Mouse (Mus musculus): ENCODE measurements around the gene Plekho1. TPM values are rescaled to one million over a fixed set of nuclear protein-coding genes. Genes with fewer than 3 reads are reported as not detected.
"Not testable (repeated sequence)": the region's sequence is repeated elsewhere in the genome, so short reads cannot be mapped to it uniquely, and the experiment has no call there.

Plekho1 gene
- total RNA-seq, 2 experiments from 2014 or later = 37.0 to 41.3 TPM

GRCm38 (mm10) chr3:95986001-95986622, 9.7 kb downstream of the Plekho1 start:
- no peak for DNase-seq (ENCODE audit: extremely low spot score in 1 of 2, low spot score in 1 of 2)

DNA sequence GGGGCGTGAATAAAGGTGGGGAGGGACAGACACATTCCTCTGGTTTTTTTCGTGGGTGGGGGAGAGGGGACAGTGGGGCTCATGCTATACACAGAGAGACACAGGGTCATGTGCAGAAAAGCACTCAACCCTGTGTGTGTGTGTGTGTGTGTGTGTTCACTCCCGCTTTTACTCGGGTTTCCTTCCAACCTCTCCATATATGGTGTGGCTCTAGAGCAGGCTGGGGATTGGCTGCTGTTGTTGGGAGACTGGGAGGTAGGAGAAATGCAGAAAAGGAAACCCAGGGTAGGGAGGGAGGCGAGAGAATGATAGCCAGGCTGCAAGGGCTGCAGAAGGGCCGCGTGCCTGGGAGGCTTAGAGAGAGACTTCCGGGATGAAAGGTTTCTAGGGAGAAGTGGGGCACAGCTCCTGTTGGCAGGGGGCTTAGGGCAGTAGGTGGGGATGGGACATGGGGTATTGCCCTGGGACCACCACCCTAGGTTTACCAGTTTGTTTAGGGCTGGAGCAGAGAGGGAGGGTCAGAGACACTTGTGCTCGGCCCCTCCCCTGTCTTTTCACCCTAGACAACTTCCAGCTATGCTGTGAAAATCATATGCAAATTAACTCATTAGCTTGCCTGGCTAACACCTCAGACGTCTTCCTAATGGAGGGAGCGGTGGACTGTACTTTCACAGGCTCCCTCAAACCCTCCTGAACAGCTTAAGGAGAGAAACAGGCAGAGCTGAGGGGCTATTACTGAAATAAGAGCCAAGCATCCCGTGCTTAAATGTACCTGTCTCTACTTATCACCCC, 10.4 kb downstream of the Plekho1 start:
- DNase-seq (ENCODE audit: extremely low spot score in 1 of 2, low spot score in 1 of 2) = no peak

GRCm38 (mm10) chr3:95982129-95982528, 13.7 kb downstream of the Plekho1 start:
- no peak for DNase-seq (ENCODE audit: extremely low spot score in 1 of 2, low spot score in 1 of 2)

DNA sequence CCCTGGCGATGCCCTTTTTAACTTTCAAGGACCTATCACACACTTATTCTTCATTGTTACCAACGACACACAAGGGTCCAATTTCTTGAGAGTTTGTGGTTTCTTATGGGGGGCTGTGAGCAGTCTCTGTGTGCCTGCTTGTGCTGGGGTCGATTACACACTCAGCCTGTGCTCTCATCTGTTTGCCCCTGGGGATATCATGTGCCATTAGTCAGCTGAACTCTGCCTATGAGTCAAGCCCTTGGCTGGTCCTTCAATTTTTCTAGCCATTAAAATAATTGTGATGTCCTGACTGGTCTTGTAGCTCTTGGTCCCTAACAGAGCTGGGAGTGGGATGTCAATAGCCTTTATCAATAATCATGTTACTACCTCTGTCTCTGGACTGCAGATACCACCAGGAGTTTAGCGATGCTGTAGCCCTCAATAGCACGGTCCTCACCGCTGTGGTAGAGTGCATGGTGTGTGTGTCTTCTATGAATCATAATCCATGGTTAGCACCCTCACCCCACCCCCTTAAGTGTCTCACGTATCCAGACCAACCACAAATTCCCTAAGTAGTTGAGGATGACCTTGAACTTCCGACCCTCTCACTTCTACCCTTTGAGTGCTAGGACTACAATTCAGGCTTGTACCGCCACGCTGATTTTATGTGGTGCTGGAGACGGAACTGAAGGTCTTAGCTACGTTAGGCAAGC, 15.4 kb downstream of the Plekho1 start:
- DNase-seq (ENCODE audit: extremely low spot score in 1 of 2, low spot score in 1 of 2) = no peak

GRCm38 (mm10) chr3:95978265-95978664, 17.5 kb downstream of the Plekho1 start:
- no peak for DNase-seq (ENCODE audit: extremely low spot score in 1 of 2, low spot score in 1 of 2)

DNA sequence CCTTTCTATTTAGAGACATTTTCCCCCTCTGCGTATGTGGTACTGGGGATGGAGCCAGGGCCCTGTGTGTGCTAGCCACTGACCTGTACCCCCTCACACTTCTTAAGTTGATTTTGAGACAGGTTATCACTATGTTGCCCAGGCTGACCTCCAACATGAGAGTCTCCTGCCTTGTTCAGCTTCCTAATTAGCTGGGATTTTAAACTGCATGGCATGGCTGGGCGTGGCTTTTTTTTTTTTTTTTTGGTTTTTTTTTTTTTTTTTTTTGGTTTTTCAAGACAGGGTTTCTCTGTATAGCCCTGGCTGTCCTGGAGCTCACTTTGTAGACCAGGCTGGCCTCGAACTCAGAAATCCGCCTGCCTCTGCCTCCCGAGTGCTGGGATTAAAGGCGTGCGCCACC, 18.2 kb downstream of the Plekho1 start:
- DNase-seq (ENCODE audit: extremely low spot score in 1 of 2, low spot score in 1 of 2) = not testable (repeated sequence)

DNA sequence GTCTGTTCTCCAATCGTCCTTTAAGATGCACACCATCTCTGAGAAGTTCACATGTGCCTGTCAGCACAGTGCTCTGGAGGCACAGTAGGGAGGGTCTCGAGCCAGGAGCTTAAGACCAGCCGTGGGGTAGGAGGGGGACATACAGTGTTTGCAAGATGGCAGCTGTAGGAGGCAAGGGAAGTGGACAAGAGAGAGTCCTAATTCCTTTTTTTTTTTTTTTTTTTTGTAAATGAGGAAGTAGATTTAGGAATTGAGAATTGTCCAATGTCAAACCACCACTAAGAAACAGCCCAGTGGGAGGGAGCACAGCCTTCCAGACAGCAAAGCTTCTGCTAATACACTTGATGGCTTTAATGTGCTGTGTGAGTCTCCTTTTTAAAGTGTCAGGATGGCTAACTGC, 18.7 kb downstream of the Plekho1 start:
- DNase-seq (ENCODE audit: extremely low spot score in 1 of 2, low spot score in 1 of 2) = no peak

DNA sequence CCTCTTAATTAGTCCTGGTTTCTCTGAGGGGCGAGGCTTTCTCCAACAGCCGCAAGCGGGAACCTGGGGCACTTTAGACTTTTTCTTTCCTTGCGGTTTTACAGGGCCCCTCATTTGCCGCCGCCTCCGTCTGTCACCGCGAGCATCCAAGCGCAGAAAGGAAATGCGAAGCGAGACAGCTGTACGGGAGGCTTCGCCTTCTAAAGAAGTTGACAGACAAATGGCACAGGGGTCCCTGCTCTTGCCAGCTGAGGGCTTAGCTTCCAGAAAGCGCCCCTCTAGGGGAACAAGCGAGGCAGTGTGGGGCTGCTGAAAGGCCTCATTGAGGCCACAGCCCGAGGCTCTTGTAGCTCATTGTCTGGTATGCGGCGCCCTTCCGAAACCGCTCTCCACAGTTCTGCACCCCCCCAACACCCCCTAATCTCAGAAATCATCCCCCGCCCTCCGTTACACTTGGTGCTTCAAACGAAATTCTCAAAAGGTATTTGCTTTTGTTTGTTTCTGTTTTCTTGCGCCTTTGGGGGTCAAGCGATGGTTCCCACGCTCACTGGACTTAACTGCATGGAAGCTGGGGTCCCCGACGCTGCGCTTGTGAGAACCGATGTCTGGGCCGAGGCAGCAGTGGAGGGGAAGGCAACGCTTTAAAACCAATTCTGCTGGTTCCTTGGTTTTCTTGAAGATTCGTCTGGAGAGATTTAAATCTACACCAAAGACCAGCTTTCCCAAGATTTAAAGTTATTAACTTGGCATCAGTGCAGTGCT, 22.7 kb downstream of the Plekho1 start:
- DNase-seq (ENCODE audit: extremely low spot score in 1 of 2, low spot score in 1 of 2) = no peak

- DNase-seq (ENCODE audit: extremely low spot score in 1 of 2, low spot score in 1 of 2) = no peak
These were observed 23.4 kb downstream of the Plekho1 start for GRCm38 (mm10) chr3:95972251-95972872.

DNA sequence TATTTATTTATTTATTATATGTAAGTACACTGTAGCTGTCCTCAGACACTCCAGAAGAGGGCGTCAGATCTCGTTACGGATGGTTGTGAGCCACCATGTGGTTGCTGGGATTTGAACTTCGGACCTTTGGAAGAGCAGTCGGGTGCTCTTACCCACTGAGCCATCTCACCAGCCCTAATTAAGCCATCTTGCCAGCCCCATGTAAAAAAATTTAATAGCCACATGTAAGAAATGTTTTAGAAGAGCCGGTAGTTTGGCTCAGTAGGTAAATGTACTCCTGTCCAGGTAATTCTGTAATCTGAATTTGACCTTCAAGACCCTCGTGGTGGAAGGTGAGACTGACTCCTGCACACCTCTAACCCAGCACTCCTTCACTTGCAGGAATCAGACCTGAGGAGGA, 25.1 kb downstream of the Plekho1 start:
- DNase-seq (ENCODE audit: extremely low spot score in 1 of 2, low spot score in 1 of 2) = not testable (repeated sequence)

GRCm38 (mm10) chr3:95969277-95969676, 26.5 kb downstream of the Plekho1 start:
- DNase-seq (ENCODE audit: extremely low spot score in 1 of 2, low spot score in 1 of 2) = no peak

- no peak for DNase-seq (ENCODE audit: extremely low spot score in 1 of 2, low spot score in 1 of 2)
These were observed 30.0 kb downstream of the Plekho1 start for GRCm38 (mm10) chr3:95965518-95966451.

DNA sequence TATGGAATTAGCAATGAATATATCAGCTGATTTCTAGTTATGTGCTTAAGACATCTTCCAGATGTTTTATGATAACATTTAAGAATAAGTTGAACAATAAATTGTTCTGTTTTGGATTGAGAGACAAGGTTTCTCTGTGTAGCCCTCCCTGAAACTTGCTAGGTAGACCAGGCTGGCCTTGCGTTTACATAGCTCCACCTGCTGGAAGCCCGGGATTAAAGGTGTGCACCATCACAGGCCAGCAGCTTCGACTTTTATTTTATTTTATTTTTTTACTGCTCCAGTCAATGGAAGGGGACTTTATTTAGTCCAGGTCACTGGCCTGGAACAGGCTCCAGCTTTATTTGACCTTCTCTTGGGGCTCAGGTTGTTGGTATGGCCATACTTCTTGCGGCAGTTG, 32.1 kb downstream of the Plekho1 start:
- DNase-seq (ENCODE audit: extremely low spot score in 1 of 2, low spot score in 1 of 2) = peak in 1 of 2 experiments; percentile 41

DNA sequence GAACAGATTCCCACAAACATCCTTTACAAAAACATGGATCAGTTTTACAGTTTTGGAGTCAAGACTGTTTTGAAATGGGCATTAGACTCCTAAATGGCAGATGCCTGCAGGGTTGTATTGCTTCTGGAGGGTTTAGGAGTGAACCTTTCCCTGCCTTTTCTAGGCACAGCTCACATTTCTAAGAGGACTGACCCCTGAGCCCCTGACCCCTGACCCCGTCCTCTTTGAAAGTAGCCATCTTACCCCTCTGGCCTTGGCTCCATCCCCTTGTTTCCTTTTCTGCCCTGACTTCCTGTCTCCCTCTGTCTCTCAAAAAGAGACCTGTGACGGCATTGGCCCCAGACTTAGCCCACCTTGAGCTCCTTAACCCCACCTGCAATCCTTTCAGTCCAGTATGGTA, 32.6 kb downstream of the Plekho1 start:
- DNase-seq (ENCODE audit: extremely low spot score in 1 of 2, low spot score in 1 of 2) = no peak

GRCm38 (mm10) chr3:95962182-95962581, 33.6 kb downstream of the Plekho1 start:
- not testable (repeated sequence) for DNase-seq (ENCODE audit: extremely low spot score in 1 of 2, low spot score in 1 of 2)

GRCm38 (mm10) chr3:95959807-95960206, 36.0 kb downstream of the Plekho1 start:
- DNase-seq (ENCODE audit: extremely low spot score in 1 of 2, low spot score in 1 of 2) = no peak

GRCm38 (mm10) chr3:95959082-95959481, 36.7 kb downstream of the Plekho1 start:
- no peak for DNase-seq (ENCODE audit: extremely low spot score in 1 of 2, low spot score in 1 of 2)

GRCm38 (mm10) chr3:95957359-95958148, 38.2 kb downstream of the Plekho1 start:
- peak in 1 of 2 experiments; percentile 36 for DNase-seq (ENCODE audit: extremely low spot score in 1 of 2, low spot score in 1 of 2)

Measured in layer of hippocampus, postnatal 25 days (tissue).